Mouse (Mus musculus) brown adipose tissue, adult 24 weeks (tissue): Measurements from ENCODE around the gene Donson. TPM values are rescaled to one million over a fixed set of nuclear protein-coding genes. Genes with fewer than 3 reads are reported as not detected.

Experiments used
- H3K27ac ChIP-seq: fragments of 200-500 bp; replicated peaks from 2 replicates; pipeline ENCODE4 v1.5.1; 2012; ENCODE audit warnings: low read depth, mild to moderate bottlenecking, low read length
- H3K4me1 ChIP-seq: fragments of 200-500 bp; 2 replicates; pipeline ENCODE4 v1.6.1; 2012; ENCODE audit warnings: low read length, mixed read lengths; ENCODE audit not compliant: control insufficient read depth, insufficient read depth, insufficient read length
- H3K4me3 ChIP-seq: fragments of 200-500 bp; 2 replicates; pipeline ENCODE4 v1.5.1; 2012; ENCODE audit warnings: low read depth, mild to moderate bottlenecking, low read length, moderate library complexity; ENCODE audit not compliant: insufficient read depth
- polyA plus RNA-seq: library from polyadenylated mRNA; stranded (reverse); fragments of >200 nt; gene quantifications from 2 replicates; pipeline ENCODE4 v1.2.4, GENCODE M21; 2012; ENCODE audit not compliant: missing spikeins, insufficient read depth, insufficient read length

Donson gene
- polyA plus RNA-seq: 0.96 and 4.1 TPM in 2 replicates

GRCm38 (mm10) chr16:91688619-91689334 lies at the start of gene Donson:
Gene Donson, minus strand, starts transcription at chr16:91688770.
- peak within 1 kb of the TSS; percentile 48 for H3K27ac ChIP-seq
- H3K4me1 ChIP-seq: no peaks in the 10 kb centered on the region; the same call in 1 of the 2 replicates
- H3K4me3 ChIP-seq: peak within 1 kb of the TSS; percentile 86

- no peak overlapping the region for H3K4me3 ChIP-seq
- peaks cover 27% of the 10 kb centered on the region for H3K4me1 ChIP-seq
- 0 out of 2 replicates have a peak overlapping the region, but pooled peaks have one; percentile 18 for H3K27ac ChIP-seq
Observed at GRCm38 (mm10) chr16:91736046-91736816, 47.7 kb upstream of the Donson start.

GRCm38 (mm10) chr16:91734771-91735170 lies 46.2 kb upstream of the Donson start:
- H3K4me3 ChIP-seq: no peak overlapping the region
- H3K4me1 ChIP-seq: peaks cover 23% of the 10 kb centered on the region
- H3K27ac ChIP-seq: peak overlapping the region; percentile 58; the same call in 1 of the 2 replicates

- Histone ChIP-seq H3K27ac (no peak overlapping the region), H3K4me3 (no peak overlapping the region), H3K4me1 (peaks cover 21% of the 10 kb centered on the region)
Observed at GRCm38 (mm10) chr16:91732816-91733215, 44.2 kb upstream of the Donson start.

GRCm38 (mm10) chr16:91730446-91730845 lies 41.9 kb upstream of the Donson start:
- Histone ChIP-seq H3K27ac (peak overlapping the region; percentile 7; the same call in 1 of the 2 replicates), H3K4me1 (peaks cover 13% of the 10 kb centered on the region), H3K4me3 (peak overlapping the region; percentile 66)

DNA sequence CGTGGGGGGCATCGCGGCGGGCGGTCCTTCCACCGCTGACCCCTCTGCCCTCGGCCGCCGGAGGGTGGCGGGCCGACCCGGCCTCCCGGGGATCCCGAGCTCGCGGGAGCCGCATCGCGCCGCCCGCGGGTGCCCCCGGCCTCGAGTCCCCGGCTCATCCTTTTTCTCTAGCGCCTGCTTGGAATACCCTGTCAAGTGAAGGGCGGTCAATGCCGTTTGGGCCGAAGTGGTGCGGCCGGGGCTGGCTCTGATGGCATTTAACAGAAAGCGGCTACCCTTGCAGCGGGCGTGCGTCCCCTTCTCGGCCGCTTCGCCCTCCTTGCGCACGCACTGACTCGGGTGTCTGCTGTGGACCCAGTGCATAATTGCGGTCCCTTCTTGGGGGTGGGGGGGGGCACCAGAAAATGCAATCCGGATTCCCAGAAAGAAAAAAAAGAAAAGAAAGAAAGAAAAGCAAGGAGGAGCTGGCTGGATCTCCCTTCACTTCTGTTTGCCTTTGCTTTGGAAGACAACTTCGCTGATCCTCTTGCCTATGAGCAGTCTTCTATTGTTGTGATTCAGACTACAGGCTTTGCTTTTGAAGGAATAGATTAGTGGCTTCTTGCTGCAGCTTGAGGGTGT lies 41.4 kb upstream of the Donson start:
- Histone ChIP-seq H3K27ac (peak overlapping the region; percentile 7; the same call in 1 of the 2 replicates), H3K4me3 (peak overlapping the region; percentile 66), H3K4me1 (peaks cover 10% of the 10 kb centered on the region)

DNA sequence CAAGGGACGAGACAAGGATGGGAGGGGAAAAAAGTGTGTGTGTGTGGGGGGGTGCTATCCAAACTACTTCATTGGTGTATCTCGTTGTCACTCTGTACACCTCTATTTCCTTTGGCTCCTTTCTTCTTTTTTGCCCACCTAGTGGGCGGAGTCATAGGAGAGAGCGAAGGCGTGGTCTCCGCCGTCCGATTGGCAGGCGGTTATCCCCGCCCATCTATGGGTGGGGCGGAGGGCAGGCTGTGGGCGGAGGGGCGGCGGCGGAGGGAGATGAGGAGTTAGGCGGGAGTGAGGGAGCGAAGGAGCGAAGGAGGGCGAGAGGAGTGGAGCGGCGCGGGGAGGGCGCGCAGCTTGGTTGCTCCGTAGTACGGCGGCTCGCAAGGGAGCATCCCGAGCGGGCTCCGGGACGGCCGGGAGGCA lies 40.5 kb upstream of the Donson start, which contains the start of gene Itsn1:
Itsn1 (plus strand) TSS at position 216 of the 417 bp plus-strand sequence.
- Histone ChIP-seq H3K4me1 (peaks cover 9% of the 10 kb centered on the region), H3K4me3 (peak within 1 kb of the TSS; percentile 76), H3K27ac (peak within 1 kb of the TSS; percentile 84)

DNA sequence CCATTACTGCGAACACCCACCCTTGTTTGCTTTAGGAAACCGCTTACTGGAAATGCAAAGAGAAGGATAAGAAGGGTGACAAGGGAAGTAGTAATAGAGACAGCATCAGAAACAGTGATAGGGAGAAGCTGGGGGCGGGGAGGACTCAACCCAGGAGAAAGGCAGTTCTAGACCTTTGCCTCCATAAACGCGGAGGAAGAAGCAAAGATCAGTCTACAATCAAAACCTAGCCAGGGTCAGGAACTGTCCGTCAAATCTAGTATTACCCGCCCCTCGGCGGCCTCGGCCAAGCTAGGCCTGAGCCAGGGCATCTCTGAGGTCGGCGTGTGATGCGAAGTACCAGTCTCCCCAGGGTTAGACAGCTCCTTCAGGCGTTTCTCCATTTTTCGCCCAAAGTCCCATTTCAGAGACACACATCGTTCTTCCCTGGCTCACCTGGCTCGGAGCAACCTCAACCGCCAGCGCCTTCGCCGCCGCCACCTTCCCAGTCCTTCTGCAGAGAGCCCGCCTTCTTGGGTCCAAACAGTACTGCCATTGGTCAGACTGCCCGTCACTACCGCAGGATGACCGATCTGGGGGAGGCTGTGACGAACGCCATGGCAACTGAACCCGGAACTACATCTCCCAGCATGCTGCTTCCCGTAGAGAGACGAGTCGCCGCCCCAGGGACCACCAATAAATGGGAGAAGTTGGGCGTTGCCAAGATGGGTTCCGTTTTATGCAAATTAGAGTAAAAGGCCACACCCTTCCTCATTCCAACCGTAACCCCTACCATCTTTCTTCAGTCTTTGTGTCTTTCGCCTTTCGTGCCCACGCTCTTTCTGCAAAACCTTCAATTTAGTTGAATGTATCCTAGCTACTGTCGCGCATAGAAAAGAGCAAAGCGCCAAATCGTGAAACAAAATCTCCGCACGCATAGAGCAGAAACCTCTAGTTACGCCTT lies 39.8 kb upstream of the Donson start, which contains the start of gene Cryzl1:
Cryzl1 (minus strand) TSS at position 853 of the 943 bp plus-strand sequence.
- Histone ChIP-seq H3K27ac (peak within 1 kb of the TSS; percentile 84), H3K4me1 (peaks cover 9% of the 10 kb centered on the region; the same call in 1 of the 2 replicates), H3K4me3 (peak within 1 kb of the TSS; percentile 76)

- Histone ChIP-seq H3K4me3 (peak overlapping the region; percentile 76), H3K27ac (peak overlapping the region; percentile 44), H3K4me1 (peaks cover 9% of the 10 kb centered on the region; the same call in 1 of the 2 replicates)
Observed at GRCm38 (mm10) chr16:91727433-91727832, 38.9 kb upstream of the Donson start.

- peaks cover 7% of the 10 kb centered on the region; the same call in 1 of the 2 replicates for H3K4me1 ChIP-seq
- no peak overlapping the region for H3K4me3 ChIP-seq
- H3K27ac ChIP-seq: no peak overlapping the region
Observed at GRCm38 (mm10) chr16:91724247-91724646, 35.7 kb upstream of the Donson start.

DNA sequence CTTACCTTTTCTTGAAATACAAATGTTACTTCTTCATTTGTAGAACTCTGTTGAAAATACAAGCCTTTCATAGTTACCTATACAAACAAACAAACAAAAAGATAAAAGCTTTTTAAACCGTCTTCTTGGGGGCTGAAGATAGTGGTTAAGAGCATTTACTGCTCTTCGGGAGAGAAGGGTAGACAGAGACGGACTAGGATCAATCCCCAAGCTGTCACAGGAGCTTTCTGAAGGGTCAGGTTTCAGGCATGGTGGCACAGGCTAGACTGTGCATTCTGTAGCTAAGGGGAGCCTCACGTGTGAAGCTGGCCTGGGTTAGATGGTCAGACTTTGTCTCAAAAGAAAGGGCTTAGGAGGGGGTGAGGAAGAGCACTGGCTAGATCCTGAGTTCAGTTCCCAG lies 28.8 kb upstream of the Donson start:
- Histone ChIP-seq H3K27ac (no peak overlapping the region), H3K4me3 (no peak overlapping the region), H3K4me1 (no peaks in the 10 kb centered on the region)

GRCm38 (mm10) chr16:91716927-91717349 lies 28.4 kb upstream of the Donson start:
- Histone ChIP-seq H3K4me3 (no peak overlapping the region), H3K4me1 (no peaks in the 10 kb centered on the region), H3K27ac (no peak overlapping the region)

DNA sequence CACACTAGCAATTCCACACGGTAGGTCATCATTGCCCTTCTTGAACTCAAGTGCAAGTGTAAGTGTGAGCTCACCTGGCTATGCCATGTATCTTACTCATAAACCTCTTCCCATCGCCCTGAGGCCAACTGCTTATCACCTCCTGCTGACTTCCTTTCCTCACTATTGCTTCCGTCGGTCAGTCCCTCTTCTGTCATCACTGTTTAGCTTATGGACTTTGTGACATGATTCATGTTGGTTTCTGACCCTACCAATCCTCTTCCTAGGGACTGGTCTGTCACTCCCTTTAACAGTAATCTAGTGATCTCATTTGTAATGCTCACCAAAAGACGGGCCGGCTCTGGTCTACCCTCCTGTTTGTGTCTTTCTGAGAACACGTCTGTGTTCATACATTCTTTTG lies 21.7 kb upstream of the Donson start:
- Histone ChIP-seq H3K27ac (no peak overlapping the region), H3K4me1 (no peaks in the 10 kb centered on the region), H3K4me3 (no peak overlapping the region)
